Mouse (Mus musculus) adrenal gland, adult 2 months (tissue): ENCODE data around the gene Bbs7. TPM values are rescaled to one million over a fixed set of nuclear protein-coding genes. Genes with fewer than 3 reads are reported as not detected.
"Not testable (repeated sequence)": the region's sequence is repeated elsewhere in the genome, so short reads cannot be mapped to it uniquely, and the experiment has no call there.

ENCODE experiments used
- DNase-seq: peaks from one replicate; pipeline ENCODE4 v3.0.0; 2021
- long read RNA-seq: library from polyadenylated mRNA; stranded (forward); transcript quantifications from one replicate; pipeline ENCODE4 v2.0.0, GENCODE M21; 2021
- polyA plus RNA-seq: library from polyadenylated mRNA; depleted of rRNA; stranded (reverse); fragments of >200 nt; gene quantifications from 2 replicates; pipeline ENCODE4 v1.2.3, GENCODE M21; 2012; rRNA removed
- total RNA-seq, 2 experiments: library from RNA; stranded (reverse); gene quantifications; 2 replicates each; pipeline ENCODE4 v1.2.3; 2021

Bbs7 gene
- total RNA-seq, result 10 to 100 TPM in 1 of 2 experiments, 1 to 10 TPM in 1; 9.8 to 14.0 TPM
- polyA plus RNA-seq, result 0.95 and 1.1 TPM in 2 replicates
- long read RNA-seq, transcript Bbs7-203 (19 exons, 2,687 nt), result major isoform, 17 of 19 reads
- long read RNA-seq, partial matches to known transcripts, result 1 of 19 reads
- long read RNA-seq, other reads (novel, unspliced or antisense), result 1 of 19 reads

- DNase-seq, result peak; percentile 97
Observed at GRCm38 (mm10) chr3:36613202-36613907, at the start of gene Bbs7. TSS of gene Bbs7 (minus strand) at chr3:36613477.

GRCm38 (mm10) chr3:36645245-36645559 is 31.9 kb upstream of the Bbs7 start:
- DNase-seq, result not testable (repeated sequence)

- no peak for DNase-seq
Observed at GRCm38 (mm10) chr3:36644554-36645244, 31.4 kb upstream of the Bbs7 start.

GRCm38 (mm10) chr3:36643354-36643753 is 30.1 kb upstream of the Bbs7 start:
- DNase-seq, result no peak

GRCm38 (mm10) chr3:36642736-36643135 is 29.5 kb upstream of the Bbs7 start:
- DNase-seq, result no peak

- DNase-seq, result no peak
Observed at GRCm38 (mm10) chr3:36640787-36641186, 27.5 kb upstream of the Bbs7 start.

GRCm38 (mm10) chr3:36635449-36635848 is 22.2 kb upstream of the Bbs7 start:
- DNase-seq, result peak; percentile 38

GRCm38 (mm10) chr3:36626803-36627202 is 13.5 kb upstream of the Bbs7 start:
- no peak for DNase-seq

GRCm38 (mm10) chr3:36618181-36618580 is 4.9 kb upstream of the Bbs7 start:
- peak; percentile 3 for DNase-seq

GRCm38 (mm10) chr3:36613908-36614255 is 605 bp upstream of the Bbs7 start:
- DNase-seq, result no peak

GRCm38 (mm10) chr3:36612687-36613086 is 590 bp downstream of the Bbs7 start:
- DNase-seq, result no peak

GRCm38 (mm10) chr3:36605894-36606783 is 7.1 kb downstream of the Bbs7 start:
- no peak for DNase-seq

GRCm38 (mm10) chr3:36599773-36600172 is 13.5 kb downstream of the Bbs7 start:
- not testable (repeated sequence) for DNase-seq

GRCm38 (mm10) chr3:36598811-36599210 is 14.5 kb downstream of the Bbs7 start:
- no peak for DNase-seq

- DNase-seq, result peak; percentile 99
Observed at GRCm38 (mm10) chr3:36571827-36572378, 41.4 kb downstream of the Bbs7 start, which contains the start of gene Ccna2. TSS of gene Ccna2 (minus strand) at chr3:36572150.

- DNase-seq, result no peak
Observed at GRCm38 (mm10) chr3:36571361-36571826, 41.9 kb downstream of the Bbs7 start.

GRCm38 (mm10) chr3:36569836-36570235 is 43.4 kb downstream of the Bbs7 start:
- DNase-seq, result no peak

GRCm38 (mm10) chr3:36563666-36564065 is 49.6 kb downstream of the Bbs7 start:
- DNase-seq, result no peak

- no peak for DNase-seq
Observed at GRCm38 (mm10) chr3:36559606-36560005, 53.7 kb downstream of the Bbs7 start.

GRCm38 (mm10) chr3:36557601-36558000 is 55.7 kb downstream of the Bbs7 start:
- no peak for DNase-seq

- DNase-seq, result peak; percentile 98
Observed at GRCm38 (mm10) chr3:36552406-36553047, 60.8 kb downstream of the Bbs7 start, which contains the start of gene Exosc9. TSS of gene Exosc9 (plus strand) at chr3:36552606.
